Mouse (Mus musculus) heart, postnatal 10 days (tissue): Measurements from ENCODE around the gene Onecut1. TPM values are rescaled to one million over a fixed set of nuclear protein-coding genes. Genes with fewer than 3 reads are reported as not detected.

Source experiments
- DNase-seq, 2 experiments: peaks; one replicate each; pipeline ENCODE4 v3.0.0; 2021
- intact Hi-C: fragments of 180-260 bp; cut with DNase I; formaldehyde crosslinking; loops from one replicate; pipeline ENCODE4 v1.15.1; 2025
- total RNA-seq, 2 experiments: library from RNA; stranded (reverse); gene quantifications; 2 replicates each; pipeline ENCODE4 v1.2.3; 2021

The Onecut1 gene
- total RNA-seq, 2 experiments from 2014 or later = not detected

GRCm38 (mm10) chr9:74858111-74858510 lies 3.6 kb upstream of the Onecut1 start:
- intact Hi-C loops = no loop called here
- DNase-seq = no peak

GRCm38 (mm10) chr9:74860461-74860860 lies 1.3 kb upstream of the Onecut1 start:
- intact Hi-C loops = no loop called here
- DNase-seq = no peak

- intact Hi-C loops = no loop called here
- no peak for DNase-seq
These were observed 517 bp downstream of the Onecut1 start for GRCm38 (mm10) chr9:74862096-74862780.

GRCm38 (mm10) chr9:74862783-74863654 lies 1.3 kb downstream of the Onecut1 start:
- no peak for DNase-seq
- intact Hi-C loops = no loop called here

- intact Hi-C loops = no loop called here
- no peak for DNase-seq
These were observed 2.1 kb downstream of the Onecut1 start for GRCm38 (mm10) chr9:74863655-74864443.

GRCm38 (mm10) chr9:74864471-74864870 lies 2.8 kb downstream of the Onecut1 start:
- intact Hi-C loops = no loop called here
- no peak for DNase-seq

GRCm38 (mm10) chr9:74866596-74867313 lies 5.0 kb downstream of the Onecut1 start:
- no peak for DNase-seq
- intact Hi-C loops = no loop called here

GRCm38 (mm10) chr9:74867641-74868205 lies 6.0 kb downstream of the Onecut1 start:
- peak; percentile 62 to 71 for DNase-seq
- intact Hi-C loops = loop anchor here (1.0 kb wide), 1 partner anchor 581 kb away; no protein-coding TSS in a partner anchor

GRCm38 (mm10) chr9:74868336-74868950 lies 6.7 kb downstream of the Onecut1 start:
- intact Hi-C loops = loop anchor here (1.0 kb wide), 1 partner anchor 582 kb away; no protein-coding TSS in a partner anchor
- peak in 1 of 2 experiments; percentile 35 for DNase-seq

GRCm38 (mm10) chr9:74870960-74871688 lies 9.4 kb downstream of the Onecut1 start:
- intact Hi-C loops = loop anchor here (1.0 to 2.0 kb wide), 2 partner anchors 341 to 728 kb away; no protein-coding TSS in a partner anchor
- peak; percentile 57 to 76 for DNase-seq

GRCm38 (mm10) chr9:74876328-74876727 lies 14.6 kb downstream of the Onecut1 start:
- intact Hi-C loops = no loop called here
- DNase-seq = no peak

GRCm38 (mm10) chr9:74877709-74878108 lies 16.0 kb downstream of the Onecut1 start:
- intact Hi-C loops = no loop called here
- no peak for DNase-seq

GRCm38 (mm10) chr9:74887866-74888265 lies 26.1 kb downstream of the Onecut1 start:
- intact Hi-C loops = no loop called here
- DNase-seq = no peak

GRCm38 (mm10) chr9:74896742-74897141 lies 35.0 kb downstream of the Onecut1 start:
- no peak for DNase-seq
- intact Hi-C loops = no loop called here

- intact Hi-C loops = no loop called here
- no peak for DNase-seq
These were observed 35.8 kb downstream of the Onecut1 start for GRCm38 (mm10) chr9:74897375-74897982.

- DNase-seq = no peak
- intact Hi-C loops = loop anchor here (5.0 kb wide), 1 partner anchor 382 kb away; no protein-coding TSS in a partner anchor
These were observed 38.4 kb downstream of the Onecut1 start for GRCm38 (mm10) chr9:74900141-74900540.

- intact Hi-C loops = loop anchor here (2.0 to 5.0 kb wide), 4 partner anchors 48 to 377 kb away; partner anchors contain the start of gene Fam214a
- peak; percentile 80 to 91 for DNase-seq
These were observed 43.3 kb downstream of the Onecut1 start for GRCm38 (mm10) chr9:74904866-74905508.

GRCm38 (mm10) chr9:74906951-74907350 lies 45.2 kb downstream of the Onecut1 start:
- no peak for DNase-seq
- intact Hi-C loops = loop anchor here (5.0 kb wide), 2 partner anchors 125 to 290 kb away; no protein-coding TSS in a partner anchor
